Mouse (Mus musculus) erythroid progenitor cell, adult 5-6 weeks (primary cell): ENCODE results near the gene Slc43a2. TPM values are rescaled to one million over a fixed set of nuclear protein-coding genes. Genes with fewer than 3 reads are reported as not detected.

Experiments used
- ATAC-seq: replicated peaks from 2 replicates; pipeline ENCODE4 v1.8.0; 2016; ENCODE audit warnings: moderate number of reproducible peaks, mild to moderate bottlenecking, moderate TSS enrichment, inconsistent platforms; ENCODE audit not compliant: poor library complexity, low FRiP score, severe bottlenecking
- total RNA-seq, 2 experiments: library from RNA; stranded (forward) in 1 of 2; stranded (reverse) in 1 of 2; fragments of 150-400 nt in 1 of 2; fragments of 186-747, 209-891 nt in 1 of 2; gene quantifications; 2 replicates each; pipeline versions ENCODE4 v1.2.3 to v1.2.4; 2015 to 2017; ENCODE audit warnings: low replicate concordance in 2 of 2

Gene Slc43a2
- total RNA-seq (2015; ENCODE audit: low replicate concordance) (4.3 and 6.3 TPM in 2 replicates), total RNA-seq (2017; ENCODE audit: low replicate concordance) (4.5 and 8.2 TPM in 2 replicates)

DNA sequence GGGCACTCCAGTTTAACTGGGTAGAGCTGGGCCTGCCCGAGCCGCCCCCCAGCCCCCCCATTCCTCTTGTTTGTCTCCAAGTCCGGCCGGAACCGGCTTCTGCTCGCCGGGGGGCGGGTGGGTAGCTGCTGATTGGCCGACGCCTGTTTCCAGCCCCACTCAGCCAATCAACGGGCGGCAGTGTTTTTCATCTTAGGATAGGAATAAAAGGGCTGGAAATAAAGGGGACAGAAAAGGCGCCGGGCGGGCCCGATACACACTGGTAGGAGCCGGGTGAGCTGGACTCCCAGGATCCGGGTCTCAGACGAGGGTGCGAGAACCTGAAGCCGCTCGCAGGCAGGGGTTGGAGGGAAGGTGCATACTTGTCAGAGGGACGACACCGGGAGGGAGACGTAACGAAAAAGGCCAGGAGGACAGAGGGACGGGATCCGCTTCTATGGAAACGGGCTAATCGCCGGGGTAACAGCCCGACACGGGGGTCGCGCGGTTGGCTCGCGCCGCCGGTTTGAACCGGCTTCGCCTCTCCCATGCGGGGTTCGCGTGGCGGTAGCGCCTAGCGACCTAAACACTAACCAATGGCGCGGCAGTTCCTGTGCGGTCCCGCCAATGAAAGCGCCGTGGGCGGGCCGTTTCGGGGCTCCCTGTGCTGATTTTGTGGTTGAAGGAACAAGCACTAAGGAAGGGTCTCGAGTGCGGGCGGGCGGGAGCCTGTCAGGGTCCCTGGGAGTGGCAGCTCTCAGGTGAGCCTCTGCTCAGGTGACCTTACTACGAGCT, at the start of gene Slc43a2:
TSS of gene Slc43a2 (plus strand) at position 226 of the 774 bp plus-strand sequence.
- ATAC-seq = peak; percentile 82

DNA sequence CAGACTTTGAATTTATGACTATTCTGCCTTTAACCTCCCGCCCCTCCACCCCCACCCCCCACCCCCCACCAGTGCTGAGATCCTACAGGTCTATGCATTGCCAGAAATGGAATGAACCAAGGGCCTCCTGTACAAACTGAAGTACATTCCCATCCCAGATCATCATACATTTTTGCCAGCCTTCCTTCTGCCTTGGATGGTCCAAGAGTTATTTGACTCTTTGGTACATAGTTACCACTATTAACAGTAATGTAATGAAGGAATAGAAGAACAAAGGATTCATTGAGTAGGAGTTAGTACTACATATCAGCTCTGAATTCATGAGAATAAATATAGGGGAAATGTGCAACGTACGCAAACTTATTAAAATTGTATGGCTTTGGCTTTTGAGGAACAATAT, 45.3 kb upstream of the Slc43a2 start:
- ATAC-seq = peak; percentile 26

DNA sequence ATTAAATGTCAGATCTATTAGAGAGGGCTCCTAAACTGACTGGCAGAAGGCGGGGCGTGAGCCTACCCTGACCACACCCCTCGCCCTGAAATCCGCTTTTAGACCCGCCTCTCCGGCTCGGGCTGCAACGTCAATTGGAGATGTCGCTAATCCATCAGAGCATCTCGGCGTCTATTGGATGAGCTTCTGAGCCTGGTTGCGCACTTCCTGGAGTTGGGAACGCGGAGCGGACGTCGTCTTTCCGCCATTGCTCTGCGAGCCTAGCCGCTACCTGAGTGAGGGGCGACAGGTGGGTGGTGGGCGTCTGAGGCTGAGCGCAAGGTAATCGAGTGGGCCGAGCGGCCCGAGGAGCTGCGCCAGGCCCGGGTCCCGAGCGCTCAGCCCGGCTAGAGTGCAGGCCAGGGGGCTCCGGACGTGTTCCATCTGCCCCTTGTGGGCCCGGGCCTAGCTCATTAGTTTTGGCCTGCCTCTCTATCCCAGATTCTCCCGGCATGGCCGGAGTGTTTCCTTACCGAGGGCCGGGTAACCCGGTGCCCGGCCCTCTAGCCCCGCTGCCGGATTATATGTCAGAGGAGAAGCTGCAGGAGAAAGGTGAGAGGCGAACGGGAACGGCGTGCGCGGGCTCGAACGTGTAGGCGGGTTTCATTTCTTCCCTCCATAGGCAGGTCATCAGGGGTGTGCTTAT, 44.8 kb upstream of the Slc43a2 start, which contains the start of gene Prpf8:
TSS of gene Prpf8 (plus strand) at position 216 of the 685 bp plus-strand sequence.
- ATAC-seq = peak; percentile 100

DNA sequence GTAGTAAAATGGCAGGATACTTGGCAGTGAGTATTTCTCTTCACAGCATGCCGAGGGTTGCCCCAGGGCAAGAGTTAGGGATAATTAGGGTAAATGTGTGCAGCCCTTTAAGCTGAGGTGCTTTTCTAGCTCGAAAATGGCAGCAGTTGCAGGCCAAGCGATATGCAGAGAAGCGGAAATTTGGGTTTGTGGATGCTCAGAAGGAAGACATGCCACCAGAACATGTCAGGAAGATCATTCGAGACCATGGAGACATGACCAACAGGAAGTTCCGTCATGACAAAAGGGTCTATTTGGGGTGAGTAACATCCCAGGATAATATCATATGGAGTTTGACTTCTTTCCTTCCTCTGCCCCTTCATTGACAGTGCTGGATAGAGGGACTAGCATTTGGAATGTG, 44.0 kb upstream of the Slc43a2 start:
- ATAC-seq = no peak

DNA sequence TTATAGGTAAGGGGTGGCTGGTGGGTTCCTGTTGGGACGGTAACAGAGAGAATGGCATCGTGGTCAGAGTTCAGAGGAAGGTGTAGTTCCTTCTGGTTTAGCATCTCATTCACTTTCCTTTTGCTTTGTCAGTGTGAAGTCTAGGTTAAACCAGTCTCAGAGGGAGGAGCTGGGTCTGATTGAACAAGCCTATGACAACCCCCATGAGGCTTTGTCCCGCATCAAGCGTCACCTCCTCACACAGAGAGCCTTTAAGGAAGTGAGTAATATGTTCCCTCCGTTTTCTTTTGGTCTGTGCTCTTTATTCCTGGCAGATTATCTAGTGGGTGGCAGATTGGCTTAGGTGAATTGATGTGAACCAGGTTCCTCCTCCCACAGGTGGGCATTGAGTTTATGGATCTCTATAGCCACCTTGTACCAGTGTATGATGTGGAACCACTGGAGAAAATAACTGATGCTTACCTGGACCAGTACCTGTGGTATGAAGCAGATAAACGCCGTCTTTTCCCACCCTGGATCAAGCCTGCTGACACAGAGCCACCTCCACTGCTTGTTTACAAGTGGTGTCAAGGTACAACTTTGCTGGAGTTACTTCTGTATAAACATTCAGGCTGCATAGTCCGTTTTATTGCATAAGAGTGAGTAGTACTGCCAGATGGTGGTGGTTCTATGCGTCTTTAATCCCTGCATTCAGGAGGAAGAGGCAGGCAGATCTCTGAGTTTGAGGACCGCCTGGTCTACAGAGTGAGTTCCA, 37.0 kb upstream of the Slc43a2 start:
- no peak for ATAC-seq

DNA sequence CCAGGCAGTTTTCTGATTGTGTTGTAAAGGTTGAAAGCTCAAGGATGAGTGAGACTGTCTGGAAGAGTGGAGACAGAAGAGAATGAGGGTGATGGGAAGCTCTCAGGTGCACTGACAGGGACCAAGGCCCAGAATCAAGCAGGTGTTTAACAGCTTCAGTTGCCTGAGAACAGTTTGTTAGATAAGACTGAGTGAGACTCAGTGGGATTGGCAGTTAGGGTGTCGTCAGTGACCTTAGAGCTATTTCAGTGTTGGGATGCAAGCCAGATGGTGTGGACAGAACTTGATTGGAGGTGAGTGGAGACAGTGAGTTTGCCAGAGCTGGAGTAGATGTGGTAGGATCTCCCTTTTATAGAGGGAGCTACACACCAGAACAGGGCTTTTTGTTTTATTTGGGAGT, 33.4 kb upstream of the Slc43a2 start:
- no peak for ATAC-seq

DNA sequence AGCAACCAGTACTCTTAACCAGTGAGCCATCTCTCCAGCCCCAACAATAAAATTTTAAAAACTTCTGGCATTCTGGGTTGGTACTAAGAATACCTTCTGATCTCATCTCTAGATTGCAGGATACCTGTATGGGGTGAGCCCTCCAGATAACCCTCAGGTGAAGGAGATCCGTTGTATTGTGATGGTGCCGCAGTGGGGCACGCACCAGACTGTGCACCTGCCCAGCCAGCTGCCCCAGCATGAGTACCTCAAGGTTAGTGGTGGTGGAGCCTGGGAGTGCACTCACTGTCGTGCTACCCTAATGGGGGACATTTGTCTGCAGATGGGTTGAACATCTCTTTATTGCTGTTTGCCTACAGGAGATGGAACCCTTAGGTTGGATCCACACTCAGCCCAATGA, 23.3 kb upstream of the Slc43a2 start:
- no peak for ATAC-seq

DNA sequence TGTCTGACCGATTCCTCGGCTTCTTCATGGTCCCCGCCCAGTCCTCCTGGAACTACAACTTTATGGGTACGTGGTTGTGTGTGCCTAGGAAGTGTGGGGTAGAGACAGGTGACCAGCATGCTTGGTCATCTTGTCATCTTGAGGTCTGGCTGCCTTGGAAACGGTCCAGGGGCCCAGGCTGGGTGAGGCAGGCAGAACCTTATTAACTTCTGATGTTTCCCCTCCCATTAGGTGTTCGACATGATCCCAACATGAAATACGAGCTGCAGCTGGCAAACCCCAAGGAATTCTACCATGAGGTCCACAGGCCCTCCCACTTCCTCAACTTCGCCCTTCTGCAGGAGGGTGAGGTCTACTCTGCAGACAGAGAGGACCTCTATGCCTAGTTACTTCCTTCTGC, 22.6 kb upstream of the Slc43a2 start:
- no peak for ATAC-seq

DNA sequence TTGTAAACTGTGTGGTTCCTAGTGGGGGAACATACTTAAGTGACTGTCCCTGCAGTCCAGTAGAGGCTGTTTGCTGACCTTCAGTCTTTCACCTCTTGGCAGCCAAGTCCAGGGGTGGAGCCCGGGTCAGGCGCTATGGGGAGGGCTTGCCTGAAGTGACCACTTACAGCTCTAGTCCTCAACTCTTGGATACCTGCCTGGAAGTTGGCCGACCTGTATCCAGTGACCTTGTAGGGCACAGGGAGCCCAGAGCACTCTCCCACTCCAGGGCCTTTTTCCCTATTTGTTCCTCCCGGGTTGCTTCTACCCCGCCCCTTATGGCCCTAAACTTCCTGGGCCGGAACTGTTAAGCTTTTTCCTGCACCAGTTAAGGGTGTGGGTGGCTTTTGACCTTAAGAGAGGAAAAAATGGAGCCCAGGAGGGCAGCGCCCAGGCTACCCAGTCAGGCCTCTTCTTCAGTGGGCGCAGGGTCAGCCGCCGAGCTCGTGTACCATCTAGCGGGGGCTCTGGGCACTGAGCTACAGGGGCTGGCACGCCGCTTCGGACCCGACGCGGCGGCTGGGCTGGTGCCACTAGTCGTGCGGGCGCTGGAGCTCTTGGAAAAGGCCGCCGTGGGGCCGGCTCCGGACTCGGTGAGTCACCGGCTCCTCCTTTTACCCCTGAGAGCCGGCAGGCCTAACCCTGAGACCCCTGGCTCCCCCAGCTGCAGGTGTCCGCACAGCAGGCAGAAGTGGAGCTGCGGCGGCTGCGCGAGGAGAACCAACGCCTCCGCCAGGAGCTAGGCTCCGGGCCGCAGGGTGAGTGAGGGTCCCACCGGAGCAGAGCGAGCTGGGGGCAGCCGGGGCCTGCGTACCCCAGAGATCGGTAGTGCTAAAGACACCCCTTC, 21.5 kb upstream of the Slc43a2 start, which contains the start of gene Rilp:
TSS of gene Rilp (plus strand) at position 354 of the 886 bp plus-strand sequence.
- ATAC-seq = peak; percentile 51

DNA sequence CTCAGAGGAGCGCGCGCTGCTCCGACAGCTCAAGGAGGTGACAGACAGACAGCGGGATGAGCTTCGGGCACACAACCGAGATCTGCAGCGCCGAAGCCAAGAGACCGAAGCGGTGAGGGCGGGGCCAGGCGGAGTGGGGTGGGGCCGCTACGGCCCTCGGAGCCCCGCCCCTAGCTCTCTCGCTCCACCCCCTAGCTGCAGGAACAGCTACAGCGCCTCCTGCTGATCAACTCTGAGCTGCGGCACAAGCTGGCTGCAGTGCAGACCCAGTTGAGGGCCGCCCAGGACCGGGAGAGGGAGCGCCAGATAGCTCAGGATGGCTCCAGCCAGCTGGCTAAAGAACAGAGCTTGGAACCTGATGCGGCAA, 20.9 kb upstream of the Slc43a2 start:
- peak; percentile 90 for ATAC-seq

DNA sequence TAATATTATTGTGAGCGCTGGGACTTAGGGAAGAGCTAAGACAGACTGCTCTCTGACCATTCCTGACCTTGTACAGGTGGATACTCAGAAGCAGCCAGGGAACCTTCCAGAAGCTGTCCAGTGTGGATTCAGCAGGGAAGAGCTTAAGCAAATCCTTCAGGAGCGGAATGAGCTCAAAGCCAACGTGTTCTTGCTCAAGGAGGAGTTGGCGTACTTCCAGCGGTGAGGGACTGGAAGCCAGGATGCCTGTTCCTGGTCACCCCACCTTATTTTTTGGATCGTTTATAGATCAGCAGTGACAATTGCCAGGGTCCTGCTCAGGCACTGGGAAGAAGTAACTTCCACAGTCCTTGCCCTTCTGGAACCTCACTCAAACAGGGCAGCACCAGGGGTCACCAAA, 20.3 kb upstream of the Slc43a2 start:
- no peak for ATAC-seq

DNA sequence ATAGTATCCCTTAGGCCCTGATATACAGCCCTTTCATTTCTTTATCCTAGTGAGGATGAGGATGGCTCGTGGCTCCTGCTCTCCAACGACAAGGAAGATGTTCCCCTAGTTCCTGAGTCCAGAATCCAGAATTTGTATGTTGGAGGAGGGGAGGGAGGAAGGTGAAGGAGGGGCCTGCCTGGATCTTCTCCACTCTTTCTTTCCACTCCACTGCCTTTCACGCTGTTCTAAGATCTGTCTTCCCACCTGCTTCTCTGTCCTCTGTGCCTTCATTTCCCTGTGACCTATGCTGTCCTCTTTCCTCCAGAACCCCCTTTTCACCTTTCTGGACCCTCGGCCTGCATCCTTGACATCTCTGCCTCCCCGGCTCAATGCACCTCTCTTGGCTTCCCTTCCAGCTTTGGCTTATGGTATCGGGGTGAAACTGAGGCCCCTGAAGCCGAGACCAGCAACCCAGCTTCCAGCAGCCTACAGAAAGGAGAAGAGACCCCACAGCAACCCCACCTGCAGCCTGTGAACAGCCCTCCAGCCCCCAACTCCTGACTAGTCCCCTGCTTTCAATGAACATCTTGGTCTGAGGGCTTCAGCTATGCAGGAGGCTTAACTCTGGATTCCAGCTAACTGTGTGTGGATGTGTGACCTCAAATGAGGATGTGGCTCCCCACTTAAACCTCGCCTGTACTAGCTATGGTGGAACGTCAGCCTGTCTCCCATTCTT, 19.0 kb upstream of the Slc43a2 start:
- no peak for ATAC-seq

DNA sequence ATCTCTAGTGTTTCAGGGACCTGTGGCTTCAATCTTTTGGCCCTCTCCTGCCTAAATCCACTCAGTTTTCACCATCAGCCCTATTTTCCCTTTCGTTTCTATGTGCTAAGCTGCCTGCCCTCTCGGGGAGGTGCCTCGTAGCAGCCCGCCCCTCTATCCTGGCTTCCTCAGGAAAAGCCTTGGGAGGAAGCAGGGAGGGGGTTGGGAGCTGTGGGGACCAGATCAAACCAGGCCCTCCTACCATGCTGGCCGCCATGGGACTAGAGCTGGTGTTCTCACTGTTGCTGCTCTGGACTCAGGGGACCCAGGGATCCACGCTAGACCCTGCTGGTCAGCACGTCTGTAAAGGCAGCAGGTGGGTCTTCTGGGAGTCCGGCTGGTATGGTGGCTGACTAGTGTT, 18.2 kb upstream of the Slc43a2 start, which contains the start of gene Scarf1:
TSS of gene Scarf1 (plus strand) at position 205 of the 400 bp plus-strand sequence.
- no peak for ATAC-seq

DNA sequence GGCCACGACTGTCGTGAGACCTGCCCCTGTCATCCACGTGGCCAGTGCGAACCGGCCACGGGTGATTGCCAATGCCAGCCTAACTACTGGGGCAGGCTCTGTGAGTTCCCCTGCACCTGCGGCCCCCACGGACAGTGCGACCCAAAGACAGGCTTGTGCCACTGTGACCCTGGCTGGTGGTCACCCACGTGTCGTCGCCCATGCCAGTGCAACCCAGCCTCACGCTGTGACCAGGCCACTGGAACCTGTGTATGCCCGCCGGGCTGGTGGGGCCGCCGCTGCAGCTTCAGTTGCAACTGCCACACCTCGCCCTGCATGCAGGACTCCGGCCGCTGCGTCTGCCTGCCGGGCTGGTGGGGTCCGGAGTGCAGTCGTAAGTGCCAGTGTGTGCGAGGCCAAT, 16.3 kb upstream of the Slc43a2 start:
- no peak for ATAC-seq

DNA sequence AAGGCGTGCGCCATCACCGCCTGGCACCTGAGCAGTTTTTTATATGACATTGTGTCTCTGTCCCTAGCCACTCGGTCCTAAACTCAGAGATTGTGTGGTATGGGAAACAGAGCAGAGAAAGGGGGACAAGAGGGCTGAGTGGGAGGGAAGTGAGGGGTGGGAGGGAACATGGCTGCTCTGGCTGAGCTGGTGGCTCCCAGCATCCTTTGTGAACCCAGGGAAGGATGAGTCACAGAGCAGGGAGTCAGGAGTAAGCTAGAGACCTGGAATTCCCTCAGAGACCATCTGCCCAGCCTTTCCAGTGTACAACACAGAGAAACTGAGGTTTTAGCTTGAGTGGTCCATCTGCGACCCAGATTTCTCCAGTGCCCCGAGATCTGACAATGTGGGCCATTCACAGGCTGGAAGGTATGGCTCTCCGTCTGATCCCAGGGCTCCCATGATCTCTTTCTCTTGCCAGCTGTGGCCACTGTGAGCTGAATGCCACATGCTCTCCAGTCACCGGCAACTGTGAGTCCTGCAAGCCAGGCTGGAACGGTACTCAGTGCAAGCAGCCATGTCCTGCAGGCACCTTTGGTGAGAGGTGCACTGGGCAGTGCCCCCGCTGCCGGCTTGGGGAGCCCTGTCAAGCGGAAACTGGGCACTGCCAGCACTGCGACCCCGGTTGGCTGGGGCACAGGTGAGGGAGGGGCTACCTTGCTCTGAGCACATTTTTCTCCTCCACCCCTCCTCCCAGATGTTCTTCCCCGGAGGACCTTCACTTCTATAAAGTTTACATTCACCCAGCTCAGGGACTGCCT, 11.5 kb upstream of the Slc43a2 start:
- ATAC-seq = 0 out of 2 replicates have a peak, but pooled peaks have one; percentile 21

DNA sequence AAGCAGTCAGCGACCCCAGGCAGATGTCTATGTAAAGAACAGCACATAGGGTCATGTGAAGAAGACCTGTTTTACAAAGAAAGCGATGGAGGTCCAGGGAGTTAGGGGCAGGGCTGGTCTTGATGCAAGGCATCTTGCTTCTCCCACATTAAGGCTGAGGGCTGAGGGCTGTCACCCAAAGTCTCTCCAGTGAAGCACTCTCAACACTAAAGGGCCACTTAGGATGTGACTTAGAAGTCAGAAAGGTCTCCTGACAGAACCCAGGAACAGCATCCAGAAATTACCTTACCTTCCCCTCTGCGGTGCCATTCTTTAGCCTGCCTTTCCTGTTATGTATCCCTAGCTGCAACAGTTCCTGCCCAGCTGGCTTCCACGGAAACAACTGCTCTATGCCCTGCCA, 9.9 kb upstream of the Slc43a2 start:
- no peak for ATAC-seq

DNA sequence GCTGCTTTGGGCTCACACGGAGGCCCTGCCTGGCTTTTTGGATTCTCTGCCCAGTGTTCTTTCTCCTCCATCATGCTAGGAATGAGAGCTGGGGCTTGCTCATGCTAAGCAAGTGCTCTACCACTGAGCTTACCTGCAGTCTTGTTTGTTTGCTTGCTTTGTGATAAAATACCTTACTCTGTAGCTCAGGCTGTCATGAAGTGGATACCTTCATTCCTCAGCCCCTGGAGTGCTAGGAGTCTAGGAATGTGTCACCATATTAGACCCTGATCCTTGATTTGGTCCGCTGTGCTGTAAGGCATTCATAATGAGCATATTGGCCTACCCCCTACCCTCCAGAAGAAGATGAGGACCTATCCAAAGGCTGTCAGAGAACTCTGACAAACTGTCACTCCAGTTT, 8.7 kb upstream of the Slc43a2 start:
- no peak for ATAC-seq

DNA sequence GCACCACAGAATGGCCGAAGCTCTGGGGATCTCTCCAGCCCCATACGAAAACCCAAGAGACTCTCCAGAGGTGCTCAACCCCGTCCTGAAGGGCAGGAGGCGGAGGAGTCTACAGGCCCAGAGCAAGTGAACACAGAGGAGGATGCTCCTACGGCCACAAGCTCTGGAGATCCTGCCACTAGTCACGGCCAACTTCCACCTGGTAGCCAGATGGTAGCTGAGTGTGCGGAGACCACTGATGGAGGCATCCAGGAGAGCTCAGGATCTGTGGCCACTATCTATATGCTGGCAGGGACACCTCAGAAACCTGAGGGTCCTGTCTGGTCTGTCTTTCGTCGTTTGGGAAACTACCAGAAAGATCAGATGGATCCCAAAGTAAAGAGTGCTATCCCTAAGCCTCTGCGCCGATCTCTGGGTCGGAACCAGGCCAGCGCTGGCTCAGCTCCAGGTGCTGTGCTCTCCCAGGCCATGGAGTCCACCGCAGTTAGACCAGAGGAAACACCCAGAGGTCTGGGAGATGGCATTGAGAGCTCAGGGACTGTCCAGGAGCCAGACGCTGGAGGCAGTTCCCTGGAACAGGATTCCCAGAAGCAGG, 5.9 kb upstream of the Slc43a2 start:
- no peak for ATAC-seq
